Mouse (Mus musculus) limb, embryonic 12.5 days (tissue): Measurements from ENCODE around the gene Gcg. TPM values are rescaled to one million over a fixed set of nuclear protein-coding genes. Genes with fewer than 3 reads are reported as not detected.

Experiments used
- ATAC-seq: fragments of 200-750 bp; cut with Nextera tagmentation; 2 replicates; pipeline ENCODE4 v1.8.0; 2017; ENCODE audit warnings: low read depth, moderate TSS enrichment; ENCODE audit not compliant: insufficient number of reproducible peaks, insufficient read depth, low FRiP score, low TSS enrichment
- H3K27ac ChIP-seq: fragments of 300-500 bp; sonication (generic); 2 replicates; pipeline ENCODE4 v1.5.1; 2016; ENCODE audit warnings: mild to moderate bottlenecking, moderate library complexity
- H3K27me3 ChIP-seq: fragments of 300-500 bp; sonication (generic); 2 replicates; pipeline ENCODE4 v1.6.1; 2016; ENCODE audit warnings: mild to moderate bottlenecking, moderate library complexity
- H3K36me3 ChIP-seq: fragments of 300-500 bp; sonication (generic); 2 replicates; pipeline ENCODE4 v1.6.1; 2016; ENCODE audit warnings: mild to moderate bottlenecking, moderate library complexity
- H3K4me1 ChIP-seq: fragments of 300-500 bp; sonication (generic); replicated peaks from 2 replicates; pipeline ENCODE4 v1.6.1; 2016
- H3K4me2 ChIP-seq: fragments of 300-500 bp; sonication (generic); 2 replicates; pipeline ENCODE4 v1.6.1; 2016; ENCODE audit warnings: mild to moderate bottlenecking, moderate library complexity
- H3K4me3 ChIP-seq: fragments of 300-500 bp; sonication (generic); replicated peaks from 2 replicates; pipeline ENCODE4 v1.5.1; 2016; ENCODE audit warnings: mild to moderate bottlenecking
- H3K9ac ChIP-seq: fragments of 300-500 bp; sonication (generic); replicated peaks from 2 replicates; pipeline ENCODE4 v1.6.1; 2016; ENCODE audit warnings: mild to moderate bottlenecking, moderate library complexity
- H3K9me3 ChIP-seq: fragments of 300-500 bp; sonication (generic); 2 replicates; pipeline ENCODE4 v1.6.1; 2016; ENCODE audit warnings: mild to moderate bottlenecking, moderate library complexity
- WGBS: fragments of 180-500 bp; shearing (Covaris S2); methylation state at CpG from one replicate; pipeline ENCODE4 v1.1.7; 2016; 5-methylcytosine and 5-hydroxymethylcytosine counted together
- polyA plus RNA-seq: library from polyadenylated mRNA; unstranded; fragments of >200 nt; fragmentation: Nextera tagmentation; extraction: Ambion mirVana; gene quantifications from 2 replicates; pipeline ENCODE4 v1.2.1, GENCODE M21; 2016

The Gcg gene
- polyA plus RNA-seq, 1 experiment from 2014 or later, result 0.44 TPM

- H3K9me3 ChIP-seq, result no peaks in the 10 kb centered on the region
- no peaks in the 10 kb centered on the region for H3K36me3 ChIP-seq
- ATAC-seq, result no peak
- no peak overlapping the region for H3K27ac ChIP-seq
- H3K4me2 ChIP-seq, result no peak overlapping the region
- H3K4me3 ChIP-seq, result no peak overlapping the region
- H3K9ac ChIP-seq, result no peak overlapping the region
- H3K27me3 ChIP-seq, result no peaks in the 10 kb centered on the region; the same call in 1 of the 2 replicates
- 84% methylated on average over 4 of the region's 4 CpGs for WGBS
- no peaks in the 10 kb centered on the region for H3K4me1 ChIP-seq
Observed at GRCm38 (mm10) chr2:62498086-62498485, 14.6 kb upstream of the Gcg start.

- ATAC-seq, result no peak
- Histone ChIP-seq H3K9me3 (no peaks in the 10 kb centered on the region), H3K4me3 (no peak overlapping the region), H3K4me2 (no peak overlapping the region), H3K27me3 (no peaks in the 10 kb centered on the region; the same call in 1 of the 2 replicates), H3K9ac (no peak overlapping the region), H3K36me3 (no peaks in the 10 kb centered on the region), H3K27ac (no peak overlapping the region), H3K4me1 (no peaks in the 10 kb centered on the region)
- WGBS, result 72% methylated on average over 5 of the region's 5 CpGs
Observed at GRCm38 (mm10) chr2:62497333-62498002, 14.0 kb upstream of the Gcg start.

- Histone ChIP-seq H3K9me3 (no peaks in the 10 kb centered on the region), H3K4me2 (no peak overlapping the region), H3K9ac (no peak overlapping the region), H3K27me3 (no peaks in the 10 kb centered on the region; the same call in 1 of the 2 replicates), H3K4me1 (no peaks in the 10 kb centered on the region), H3K27ac (no peak overlapping the region), H3K4me3 (no peak overlapping the region), H3K36me3 (no peaks in the 10 kb centered on the region)
- no peak for ATAC-seq
- WGBS, result 87% methylated on average over 4 of the region's 4 CpGs
Observed at GRCm38 (mm10) chr2:62495407-62495806, 12.0 kb upstream of the Gcg start.

GRCm38 (mm10) chr2:62489832-62490231, 6.4 kb upstream of the Gcg start:
- ATAC-seq, result no peak
- H3K4me3 ChIP-seq, result no peak overlapping the region
- H3K36me3 ChIP-seq, result no peaks in the 10 kb centered on the region
- no peaks in the 10 kb centered on the region for H3K9me3 ChIP-seq
- H3K27ac ChIP-seq, result no peak overlapping the region
- WGBS, result 93% methylated on average over 6 of the region's 6 CpGs
- no peak overlapping the region for H3K4me2 ChIP-seq
- H3K27me3 ChIP-seq, result no peaks in the 10 kb centered on the region
- no peaks in the 10 kb centered on the region for H3K4me1 ChIP-seq
- no peak overlapping the region for H3K9ac ChIP-seq

GRCm38 (mm10) chr2:62484906-62485305, 1.5 kb upstream of the Gcg start:
- no peak for ATAC-seq
- H3K27ac ChIP-seq, result no peak overlapping the region
- no peaks in the 10 kb centered on the region for H3K36me3 ChIP-seq
- H3K27me3 ChIP-seq, result no peaks in the 10 kb centered on the region
- no peak overlapping the region for H3K9ac ChIP-seq
- no peak overlapping the region for H3K4me3 ChIP-seq
- H3K4me2 ChIP-seq, result no peak overlapping the region
- H3K4me1 ChIP-seq, result no peaks in the 10 kb centered on the region
- H3K9me3 ChIP-seq, result no peaks in the 10 kb centered on the region
- 78% methylated on average over 3 of the region's 3 CpGs for WGBS

GRCm38 (mm10) chr2:62480285-62481198, 2.9 kb downstream of the Gcg start:
- Histone ChIP-seq H3K4me2 (no peak overlapping the region), H3K27me3 (no peaks in the 10 kb centered on the region), H3K9me3 (no peaks in the 10 kb centered on the region), H3K4me3 (no peak overlapping the region), H3K27ac (no peak overlapping the region), H3K9ac (no peak overlapping the region), H3K4me1 (no peaks in the 10 kb centered on the region), H3K36me3 (no peaks in the 10 kb centered on the region)
- WGBS, result 73% methylated on average over 9 of the region's 9 CpGs
- no peak for ATAC-seq

- Histone ChIP-seq H3K4me2 (no peak overlapping the region), H3K9ac (no peak overlapping the region), H3K4me3 (no peak overlapping the region), H3K27me3 (no peaks in the 10 kb centered on the region), H3K4me1 (no peaks in the 10 kb centered on the region), H3K9me3 (no peaks in the 10 kb centered on the region), H3K36me3 (no peaks in the 10 kb centered on the region), H3K27ac (no peak overlapping the region)
- ATAC-seq, result no peak
- WGBS, result 92% methylated on average over 9 of the region's 9 CpGs
Observed at GRCm38 (mm10) chr2:62469551-62469950, 13.9 kb downstream of the Gcg start.

- Histone ChIP-seq H3K9ac (no peak overlapping the region), H3K4me1 (peaks cover 13% of the 10 kb centered on the region; the same call in 1 of the 2 replicates), H3K4me2 (no peak overlapping the region), H3K9me3 (no peaks in the 10 kb centered on the region), H3K4me3 (no peak overlapping the region), H3K27ac (no peak overlapping the region), H3K36me3 (no peaks in the 10 kb centered on the region), H3K27me3 (peaks cover 8% of the 10 kb centered on the region; the same call in 1 of the 2 replicates)
- 85% methylated on average over 2 of the region's 2 CpGs for WGBS
- no peak for ATAC-seq
Observed at GRCm38 (mm10) chr2:62463287-62463686, 20.2 kb downstream of the Gcg start.

GRCm38 (mm10) chr2:62462174-62462573, 21.3 kb downstream of the Gcg start:
- Histone ChIP-seq H3K27me3 (peaks cover 8% of the 10 kb centered on the region; the same call in 1 of the 2 replicates), H3K4me2 (no peak overlapping the region), H3K4me1 (peaks cover 13% of the 10 kb centered on the region; the same call in 1 of the 2 replicates), H3K9me3 (no peaks in the 10 kb centered on the region), H3K36me3 (no peaks in the 10 kb centered on the region), H3K27ac (no peak overlapping the region), H3K9ac (no peak overlapping the region), H3K4me3 (no peak overlapping the region)
- 72% methylated on average over 2 of the region's 2 CpGs for WGBS
- ATAC-seq, result no peak

- H3K4me2 ChIP-seq, result no peak overlapping the region
- no peak for ATAC-seq
- WGBS, result 83% methylated on average over 12 of the region's 12 CpGs
- peaks cover 13% of the 10 kb centered on the region; the same call in 1 of the 2 replicates for H3K4me1 ChIP-seq
- H3K9me3 ChIP-seq, result no peaks in the 10 kb centered on the region
- no peak overlapping the region for H3K4me3 ChIP-seq
- no peak overlapping the region for H3K27ac ChIP-seq
- peaks cover 8% of the 10 kb centered on the region; the same call in 1 of the 2 replicates for H3K27me3 ChIP-seq
- no peak overlapping the region for H3K9ac ChIP-seq
- no peaks in the 10 kb centered on the region for H3K36me3 ChIP-seq
Observed at GRCm38 (mm10) chr2:62460815-62461450, 22.5 kb downstream of the Gcg start.

- WGBS, result 54% methylated on average over 7 of the region's 7 CpGs
Observed at GRCm38 (mm10) chr2:62460231-62460710, 23.2 kb downstream of the Gcg start.

More at GRCm38 (mm10) chr2:62460231-62460710, 23.2 kb downstream of the Gcg start:
- ATAC-seq, result no peak
- Histone ChIP-seq H3K4me2 (no peak overlapping the region), H3K9ac (no peak overlapping the region), H3K27me3 (peaks cover 8% of the 10 kb centered on the region; the same call in 1 of the 2 replicates), H3K9me3 (no peaks in the 10 kb centered on the region), H3K27ac (no peak overlapping the region), H3K4me1 (peaks cover 13% of the 10 kb centered on the region; the same call in 1 of the 2 replicates), H3K36me3 (no peaks in the 10 kb centered on the region), H3K4me3 (no peak overlapping the region)
